Mouse (Mus musculus): ENCODE measurements around the gene Mylk2.

Mylk2 gene

GRCm38 (mm10) chr2:152947098-152947497 lies 35.9 kb downstream of the Mylk2 start:
- DNase-seq, result no peak

- DNase-seq, result no peak
Observed at GRCm38 (mm10) chr2:152948438-152949020, 37.4 kb downstream of the Mylk2 start.

GRCm38 (mm10) chr2:152950358-152951064 lies 39.4 kb downstream of the Mylk2 start:
- no peak for DNase-seq

- no peak for DNase-seq
Observed at GRCm38 (mm10) chr2:152951065-152951849, 40.1 kb downstream of the Mylk2 start, which contains the start of gene Dusp15. Gene Dusp15 (minus strand): TSS chr2:152951698.

GRCm38 (mm10) chr2:152951850-152952720 lies 40.9 kb downstream of the Mylk2 start:
- no peak for DNase-seq

- peak; percentile 44 for DNase-seq
Observed at GRCm38 (mm10) chr2:152958116-152958515, 47.0 kb downstream of the Mylk2 start.

- DNase-seq, result peak; percentile 89
Observed at GRCm38 (mm10) chr2:152962091-152962793, 51.1 kb downstream of the Mylk2 start, which contains the start of gene Ttll9. Gene Ttll9 (plus strand): TSS chr2:152962485.

GRCm38 (mm10) chr2:152965555-152965954 lies 54.4 kb downstream of the Mylk2 start:
- no peak for DNase-seq
